Mouse (Mus musculus) frontal cortex, postnatal 10 days (tissue): ENCODE results near the gene Kcnc4.
A peak's percentile ranks its signal among the peaks of the same experiment; 100 is the strongest.

Experiments used
- DNase-seq, 2 experiments: peaks; one replicate each; pipeline ENCODE4 v3.0.0; 2022; ENCODE audit warnings: low spot score in 2 of 2, mixed read lengths in 1 of 2

Kcnc4 gene

GRCm38 (mm10) chr3:107458528-107459195 lies 690 bp downstream of the Kcnc4 start:
- DNase-seq, result peak in 1 of 2 experiments; percentile 57

- no peak for DNase-seq
Measured at GRCm38 (mm10) chr3:107458104-107458503, 1.2 kb downstream of the Kcnc4 start.

GRCm38 (mm10) chr3:107454280-107454679 lies 5.1 kb downstream of the Kcnc4 start:
- DNase-seq, result no peak

- no peak for DNase-seq
Measured at GRCm38 (mm10) chr3:107446822-107447221, 12.5 kb downstream of the Kcnc4 start.

DNA sequence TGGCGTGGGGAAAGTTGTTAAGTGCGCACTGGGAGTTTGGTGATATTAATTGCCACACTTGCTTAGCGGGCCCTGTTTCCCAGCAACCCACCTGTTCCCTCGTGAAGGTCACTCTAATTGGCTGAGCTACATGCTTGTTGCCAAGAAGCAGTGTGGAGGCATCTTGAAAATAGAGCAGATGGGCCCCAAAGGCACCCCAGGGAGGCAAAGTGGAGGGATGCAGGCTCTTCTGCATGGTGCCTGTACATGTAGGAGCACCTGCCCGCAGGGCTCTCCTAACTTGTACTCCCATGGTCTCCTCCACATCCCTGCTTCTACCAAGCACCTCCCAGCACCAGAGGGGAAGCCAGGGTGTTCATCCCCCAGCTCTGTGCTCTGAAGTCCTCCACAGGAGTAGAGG lies 15.5 kb downstream of the Kcnc4 start:
- DNase-seq, result no peak

DNA sequence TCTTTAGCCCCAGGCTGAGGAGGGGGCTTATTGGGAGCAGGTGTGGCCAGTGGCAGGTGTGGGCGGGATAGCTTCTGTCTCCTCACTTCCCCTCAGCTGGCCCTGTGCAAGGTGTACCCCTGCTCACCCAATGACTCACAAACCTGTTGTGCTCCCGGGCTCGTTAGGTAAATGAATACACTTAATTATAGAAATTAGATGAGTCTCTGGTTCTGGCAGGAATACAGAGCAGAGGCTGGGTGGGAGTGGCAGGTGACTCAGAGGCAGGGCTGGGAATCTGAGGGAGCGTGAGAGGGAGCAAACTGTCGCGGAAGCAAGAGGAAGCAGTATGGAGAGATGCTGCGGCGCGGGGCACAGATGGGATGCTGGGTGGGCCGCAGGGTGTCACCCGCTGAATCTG lies 17.2 kb downstream of the Kcnc4 start:
- DNase-seq, result peak in 1 of 2 experiments; percentile 48

GRCm38 (mm10) chr3:107441306-107441705 lies 18.0 kb downstream of the Kcnc4 start:
- DNase-seq, result no peak

- no peak for DNase-seq
Measured at GRCm38 (mm10) chr3:107439280-107439679, 20.1 kb downstream of the Kcnc4 start.

DNA sequence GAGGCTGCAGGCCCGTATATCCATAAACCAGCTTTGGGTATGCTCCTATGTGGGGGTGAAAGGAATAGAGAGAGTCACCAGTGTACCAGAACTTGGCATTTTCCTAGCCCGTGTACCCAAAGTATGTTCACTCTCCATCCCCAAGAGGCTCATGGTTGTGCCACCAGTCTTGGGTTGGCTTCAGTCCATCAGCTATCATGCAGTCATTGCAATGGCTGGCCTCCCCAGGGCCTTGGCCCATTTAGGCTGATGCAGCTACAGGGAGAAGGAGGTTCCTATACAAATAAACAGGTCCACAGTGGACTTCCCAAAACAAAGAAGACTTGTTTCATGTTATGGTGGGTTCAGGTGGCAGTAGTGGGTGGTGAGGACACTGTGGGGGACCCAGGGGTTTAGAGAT lies 21.7 kb downstream of the Kcnc4 start:
- DNase-seq, result no peak

DNA sequence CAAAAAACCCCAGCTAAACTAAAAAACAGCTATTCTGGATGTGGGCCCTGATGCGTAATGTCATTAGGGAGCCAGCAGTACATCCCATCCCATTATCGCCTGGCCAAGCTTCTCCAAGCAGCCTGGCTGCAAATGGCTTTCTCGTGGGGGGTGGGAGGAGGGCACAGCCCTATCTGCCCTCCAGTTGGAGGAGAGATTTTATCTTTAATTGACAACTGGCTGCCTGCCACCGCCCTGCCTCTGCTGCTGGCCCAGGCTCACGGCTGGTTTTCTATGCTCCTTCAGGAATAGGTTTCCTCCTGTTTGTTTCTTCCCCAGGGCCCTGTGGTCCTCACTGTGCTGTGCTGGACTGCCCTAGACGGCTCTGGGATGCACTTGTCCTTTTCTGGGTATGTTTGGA lies 22.9 kb downstream of the Kcnc4 start:
- DNase-seq, result no peak

DNA sequence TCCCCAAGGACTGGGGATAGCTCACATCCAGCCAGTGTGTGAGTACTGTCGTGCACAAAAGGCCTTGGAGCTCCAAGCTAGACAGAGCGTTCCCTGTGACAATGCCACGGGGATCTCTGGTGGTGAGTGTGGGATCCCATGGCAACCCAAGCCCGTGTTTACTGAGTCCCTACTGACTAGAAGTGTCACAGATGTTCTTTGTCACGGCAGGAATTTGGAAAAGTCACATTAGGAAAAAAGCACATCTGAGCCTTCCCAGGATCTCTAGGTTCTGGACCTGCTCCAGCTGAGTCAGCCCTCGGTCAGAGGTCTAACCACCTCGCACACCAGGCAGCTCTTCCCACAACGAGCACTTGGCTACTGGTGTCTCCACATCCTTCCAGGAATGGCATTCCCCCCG lies 25.7 kb downstream of the Kcnc4 start:
- DNase-seq, result no peak

- no peak for DNase-seq
Measured at GRCm38 (mm10) chr3:107431268-107431667, 28.1 kb downstream of the Kcnc4 start.

DNA sequence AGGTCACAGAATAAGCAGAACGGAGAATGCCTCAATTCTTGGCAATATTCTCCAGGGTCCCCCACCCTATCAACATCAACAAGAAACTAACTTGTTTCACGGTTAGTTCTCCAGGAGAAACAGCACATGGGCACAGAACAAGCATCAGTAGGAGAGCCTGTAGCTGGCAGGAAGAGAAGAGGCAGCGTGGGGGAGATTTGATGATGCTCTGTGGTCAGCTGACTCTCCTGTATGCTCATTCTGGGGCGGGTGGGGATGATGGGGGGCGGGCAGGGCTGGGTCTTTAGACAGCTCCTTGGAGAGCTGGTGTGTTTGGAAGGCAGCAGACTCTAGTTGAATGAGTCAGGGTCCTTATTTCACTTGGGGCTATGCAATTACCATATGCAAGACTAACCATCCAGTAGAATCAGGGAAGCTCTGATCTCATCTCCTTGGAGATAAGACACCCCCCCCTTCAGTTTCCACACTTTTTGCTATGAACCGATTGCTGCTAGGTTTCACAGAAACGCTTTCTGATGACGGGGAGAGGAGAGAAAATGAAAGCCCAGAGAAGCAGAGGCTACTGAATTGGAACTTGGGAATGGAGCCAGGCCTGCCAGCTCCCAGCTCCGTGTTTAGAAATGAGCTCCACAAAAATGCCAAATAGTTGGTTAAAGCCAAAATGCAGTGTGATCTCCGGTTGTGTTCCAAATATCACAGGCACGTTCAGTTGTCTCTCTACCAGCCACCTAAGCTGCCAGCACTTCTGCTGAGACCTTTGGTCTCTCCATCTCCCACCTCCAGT lies 34.9 kb downstream of the Kcnc4 start:
- DNase-seq, result peak in 1 of 2 experiments; percentile 56

- no peak for DNase-seq
Measured at GRCm38 (mm10) chr3:107420156-107420555, 39.2 kb downstream of the Kcnc4 start.

DNA sequence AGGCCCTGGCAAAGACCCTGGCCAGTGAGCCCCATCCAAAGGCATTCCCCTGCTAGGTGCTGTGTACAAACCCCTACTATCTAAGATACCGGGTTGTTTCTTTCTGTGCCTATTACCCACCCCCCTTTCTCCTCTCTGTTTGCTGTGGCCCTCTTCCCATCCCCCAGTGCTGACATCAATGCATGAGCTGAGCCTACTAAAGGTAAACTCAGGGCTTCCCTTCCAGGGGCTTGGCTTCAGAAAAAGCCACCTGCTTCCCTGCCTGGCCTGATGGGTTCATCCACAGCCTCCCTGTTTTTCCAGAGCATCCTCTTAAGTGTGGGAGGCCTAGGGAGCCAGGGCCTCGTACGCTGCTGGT lies 42.1 kb downstream of the Kcnc4 start:
- no peak for DNase-seq

- no peak for DNase-seq
Measured at GRCm38 (mm10) chr3:107416541-107417286, 42.6 kb downstream of the Kcnc4 start.

- no peak for DNase-seq
Measured at GRCm38 (mm10) chr3:107413093-107413492, 46.3 kb downstream of the Kcnc4 start.

- no peak for DNase-seq
Measured at GRCm38 (mm10) chr3:107412509-107412908, 46.8 kb downstream of the Kcnc4 start.

DNA sequence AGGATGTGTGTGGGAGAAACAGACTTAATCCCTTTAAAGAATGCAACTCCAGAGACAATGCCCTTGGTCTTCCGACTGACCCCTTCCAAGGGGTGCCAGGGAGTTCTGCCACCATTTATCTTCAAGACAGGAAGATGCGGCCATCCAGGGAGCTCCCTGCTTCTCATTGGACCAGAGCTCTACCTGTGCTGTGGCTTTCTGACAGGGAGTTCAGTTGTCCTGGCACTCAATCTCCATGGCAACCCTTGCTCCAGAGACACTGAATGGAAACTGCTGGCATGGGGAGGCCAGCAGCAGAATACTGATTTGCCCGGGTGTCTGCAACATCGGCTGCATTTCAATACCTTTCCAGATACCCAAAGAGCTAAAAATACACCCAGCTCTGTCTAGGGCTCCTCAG lies 47.7 kb downstream of the Kcnc4 start:
- DNase-seq, result peak in 1 of 2 experiments; percentile 38

DNA sequence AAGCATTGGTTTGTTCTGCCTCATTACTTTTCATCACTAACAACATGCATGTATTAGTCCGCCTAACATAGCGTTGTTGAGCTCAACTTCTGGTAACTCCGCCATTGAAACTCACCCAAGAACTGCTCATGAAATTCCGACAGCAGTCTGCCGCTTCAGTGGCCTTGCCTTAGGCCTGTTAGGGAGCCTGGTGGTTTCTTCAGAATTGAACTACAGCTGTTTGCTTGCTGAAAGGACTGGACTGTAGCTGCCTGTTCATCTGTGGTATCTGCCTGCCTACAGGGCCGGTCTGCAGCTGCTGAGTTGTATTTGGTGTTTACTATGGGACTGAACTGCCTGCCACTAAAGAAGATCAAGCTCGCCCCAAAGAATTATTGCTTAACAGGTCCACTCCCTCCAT lies 58.0 kb downstream of the Kcnc4 start:
- no peak for DNase-seq

DNA sequence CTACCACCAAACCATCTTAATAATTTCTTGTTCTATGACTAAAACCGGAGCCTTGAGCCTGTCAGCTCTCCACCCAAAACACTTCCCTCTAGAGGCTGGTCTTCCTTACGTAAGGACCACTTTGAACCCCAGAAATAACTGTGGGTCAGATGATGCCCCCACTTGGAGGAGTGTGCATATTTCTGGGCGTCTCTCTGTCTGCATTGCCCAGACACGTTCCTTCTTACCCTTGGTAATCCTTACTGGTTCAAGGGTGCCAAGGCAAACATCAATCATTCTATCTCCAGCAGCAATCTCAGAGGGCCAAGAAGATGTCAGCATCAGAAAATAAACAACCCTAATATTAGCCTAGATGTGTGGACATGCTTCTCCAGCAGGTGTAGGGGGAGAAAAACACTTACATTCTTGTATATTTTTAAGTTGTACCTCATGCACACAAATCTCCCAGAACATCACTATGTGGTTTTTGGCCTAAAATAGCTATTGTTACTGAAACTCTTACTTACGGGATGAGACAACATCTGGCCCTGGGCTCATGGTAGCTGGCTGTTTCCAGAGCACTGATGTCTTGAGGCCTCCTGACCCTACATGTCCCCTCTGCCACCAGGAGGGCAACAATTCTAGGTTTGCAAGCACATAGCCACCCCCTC lies 59.2 kb downstream of the Kcnc4 start:
- no peak for DNase-seq

- DNase-seq, result no peak
Measured at GRCm38 (mm10) chr3:107391198-107391597, 68.2 kb downstream of the Kcnc4 start.
